Mouse (Mus musculus): ENCODE measurements around the gene Celf5.

The Celf5 gene

DNA sequence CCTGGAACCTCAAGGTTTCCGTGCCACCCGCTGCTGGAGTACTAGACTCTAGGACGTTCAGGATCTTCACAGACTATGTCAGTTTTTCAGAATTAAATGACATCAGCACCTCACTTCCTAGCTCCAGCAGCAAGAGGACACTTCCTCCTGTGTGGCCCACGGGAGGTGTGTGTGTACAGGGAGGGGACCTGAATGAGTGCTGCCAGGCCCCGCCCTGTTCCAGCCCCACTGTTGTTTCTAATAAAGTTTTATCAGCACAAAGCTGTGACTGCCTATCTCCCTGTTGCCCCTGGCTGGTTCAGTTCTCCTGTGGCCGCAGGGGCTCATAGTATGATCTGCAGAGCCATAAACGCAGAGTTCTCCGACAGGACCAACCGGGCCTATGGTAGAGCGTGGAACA lies 8.0 kb downstream of the Celf5 start:
- no peak for DNase-seq (ENCODE audit: low spot score in 2 of 2)

GRCm38 (mm10) chr10:81473003-81473451 lies 9.5 kb downstream of the Celf5 start:
- DNase-seq (ENCODE audit: low spot score in 2 of 2) = no peak

DNA sequence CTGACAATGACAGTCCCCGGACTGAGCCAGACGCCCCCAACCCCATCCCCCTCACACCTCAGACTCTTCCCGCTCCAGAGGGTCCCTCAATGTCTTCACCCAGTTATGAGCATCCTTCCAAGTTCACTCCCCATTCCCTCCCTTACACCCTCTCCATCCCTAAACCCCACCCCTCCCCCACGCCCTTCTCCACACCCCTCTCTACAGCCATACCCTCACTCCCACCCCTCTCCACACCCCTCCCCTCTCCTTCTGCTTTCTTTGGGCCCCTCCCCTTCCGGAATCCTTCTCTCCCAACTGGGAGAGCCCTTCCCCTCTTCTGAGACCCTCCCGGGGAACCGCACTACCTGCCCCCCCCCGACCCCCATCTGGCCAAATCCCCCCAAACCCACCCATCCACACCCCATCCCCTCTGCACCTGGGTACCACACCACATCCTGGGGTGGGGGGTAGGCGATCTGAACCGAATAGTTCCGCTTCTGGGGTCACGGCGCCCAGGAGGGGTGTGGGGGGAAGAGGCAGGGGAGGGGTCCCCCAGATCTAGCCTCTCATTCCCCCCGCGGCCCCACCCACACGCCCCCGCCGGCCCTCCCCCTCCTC lies 10.0 kb downstream of the Celf5 start:
- no peak for DNase-seq (ENCODE audit: low spot score in 2 of 2)

DNA sequence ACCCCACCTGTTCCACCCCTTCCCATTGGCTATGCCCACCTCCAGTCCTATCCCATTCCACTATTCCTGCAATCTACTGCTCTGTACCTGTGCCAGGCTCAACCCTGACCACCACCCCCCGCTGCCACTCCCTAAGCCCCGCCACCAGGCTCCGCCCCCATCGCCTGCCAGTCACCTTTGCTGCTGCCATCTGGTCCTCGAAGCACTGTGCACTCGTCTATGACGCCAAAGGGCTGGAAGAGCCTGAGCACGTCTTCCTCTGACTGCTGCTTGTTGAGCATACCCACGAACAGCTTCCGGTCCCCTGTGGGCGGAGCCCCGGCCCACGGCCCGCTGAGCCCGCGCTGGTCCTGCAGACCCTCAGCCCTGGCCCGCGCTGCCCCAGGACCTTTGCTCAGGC lies 12.1 kb downstream of the Celf5 start:
- DNase-seq (ENCODE audit: low spot score in 2 of 2) = peak in 1 of 2 experiments; percentile 61

- no peak for DNase-seq (ENCODE audit: low spot score in 2 of 2)
Measured at GRCm38 (mm10) chr10:81469253-81469652, 13.3 kb downstream of the Celf5 start.

GRCm38 (mm10) chr10:81467670-81468235 lies 14.8 kb downstream of the Celf5 start:
- DNase-seq (ENCODE audit: low spot score in 2 of 2) = no peak

GRCm38 (mm10) chr10:81466881-81467280 lies 15.6 kb downstream of the Celf5 start:
- DNase-seq (ENCODE audit: low spot score in 2 of 2) = peak in 1 of 2 experiments; percentile 17

GRCm38 (mm10) chr10:81466066-81466465 lies 16.4 kb downstream of the Celf5 start:
- DNase-seq (ENCODE audit: low spot score in 2 of 2) = peak in 1 of 2 experiments; percentile 17

DNA sequence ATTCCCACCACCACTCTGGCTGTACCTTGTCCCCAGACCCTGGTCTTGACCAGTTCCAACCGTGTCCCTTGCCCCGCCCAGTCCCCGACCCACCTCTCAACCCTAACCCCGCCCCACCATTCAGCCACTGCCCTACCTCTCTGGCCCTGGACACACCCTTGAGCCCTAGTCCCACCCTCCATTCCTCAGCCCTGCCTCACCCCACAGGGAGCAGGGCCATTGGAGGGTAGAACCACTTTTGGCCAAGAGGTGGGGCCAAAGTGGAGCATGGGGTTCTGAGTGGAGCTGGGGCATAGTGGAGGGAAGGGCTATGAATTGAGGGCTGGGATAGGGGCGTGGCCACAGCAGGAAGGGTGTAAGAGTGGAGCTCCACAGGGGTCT lies 17.3 kb downstream of the Celf5 start:
- DNase-seq (ENCODE audit: low spot score in 2 of 2) = peak in 1 of 2 experiments; percentile 24

GRCm38 (mm10) chr10:81464405-81465264 lies 17.9 kb downstream of the Celf5 start:
- DNase-seq (ENCODE audit: low spot score in 2 of 2) = peak in 1 of 2 experiments; percentile 70

GRCm38 (mm10) chr10:81463531-81463930 lies 19.0 kb downstream of the Celf5 start:
- DNase-seq (ENCODE audit: low spot score in 2 of 2) = no peak

GRCm38 (mm10) chr10:81462917-81463316 lies 19.6 kb downstream of the Celf5 start:
- no peak for DNase-seq (ENCODE audit: low spot score in 2 of 2)

DNA sequence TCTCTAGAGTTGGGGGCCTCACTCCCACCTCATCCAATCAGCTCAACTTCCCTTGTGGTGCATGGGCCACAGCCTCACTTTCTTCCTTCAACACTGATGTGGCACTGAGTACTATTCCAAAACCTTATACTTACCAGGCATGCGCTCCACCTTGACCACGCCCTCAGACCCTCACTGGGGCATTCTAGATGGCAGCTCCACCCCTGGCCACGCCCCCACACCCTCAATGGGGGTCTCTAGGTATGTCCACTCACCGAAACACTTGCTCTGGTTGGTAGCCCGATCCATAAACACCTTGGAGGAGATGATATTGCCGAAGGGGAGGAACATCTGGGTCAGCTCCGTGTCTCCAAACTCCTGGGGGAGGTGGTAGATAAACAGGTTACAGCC lies 20.1 kb downstream of the Celf5 start:
- DNase-seq (ENCODE audit: low spot score in 2 of 2) = peak in 1 of 2 experiments; percentile 29

DNA sequence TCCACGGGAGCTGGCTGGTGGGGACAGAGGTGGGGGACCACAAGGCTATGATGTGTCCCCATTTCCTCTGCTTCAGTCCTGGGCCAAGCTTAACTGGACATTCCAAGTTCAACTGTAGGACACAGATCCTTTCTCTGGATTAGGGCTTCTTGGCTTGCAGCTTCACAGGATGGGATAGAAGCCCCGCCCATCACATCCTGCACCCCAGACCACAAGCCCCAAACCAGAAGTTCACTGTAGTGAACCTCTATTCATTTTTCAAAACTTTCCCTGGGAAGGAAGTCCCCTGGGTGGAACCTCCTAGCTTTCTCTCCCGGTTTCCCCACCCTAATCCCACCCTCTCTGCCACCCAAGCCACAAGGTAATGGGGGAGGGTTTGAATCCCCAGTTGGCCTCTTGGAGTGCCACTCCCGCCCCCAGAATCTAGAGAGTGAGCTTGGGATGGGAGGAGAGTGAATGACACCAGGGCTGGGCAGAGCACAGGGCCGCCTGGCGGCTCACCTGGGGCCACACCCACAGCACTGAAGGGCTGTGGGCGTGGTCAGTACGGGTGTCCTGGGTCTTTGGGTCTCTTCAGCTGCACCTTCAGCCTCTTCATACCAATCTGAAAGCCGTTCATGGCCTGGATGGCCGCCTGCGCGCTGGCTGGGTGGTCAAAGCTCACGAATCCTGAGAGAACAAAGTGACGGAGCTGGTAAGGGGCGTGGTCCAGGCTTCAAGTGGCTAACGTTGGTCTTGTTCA lies 20.7 kb downstream of the Celf5 start:
- peak in 1 of 2 experiments; percentile 15 for DNase-seq (ENCODE audit: low spot score in 2 of 2)

GRCm38 (mm10) chr10:81460951-81461350 lies 21.6 kb downstream of the Celf5 start:
- no peak for DNase-seq (ENCODE audit: low spot score in 2 of 2)

GRCm38 (mm10) chr10:81460471-81460870 lies 22.0 kb downstream of the Celf5 start:
- no peak for DNase-seq (ENCODE audit: low spot score in 2 of 2)

DNA sequence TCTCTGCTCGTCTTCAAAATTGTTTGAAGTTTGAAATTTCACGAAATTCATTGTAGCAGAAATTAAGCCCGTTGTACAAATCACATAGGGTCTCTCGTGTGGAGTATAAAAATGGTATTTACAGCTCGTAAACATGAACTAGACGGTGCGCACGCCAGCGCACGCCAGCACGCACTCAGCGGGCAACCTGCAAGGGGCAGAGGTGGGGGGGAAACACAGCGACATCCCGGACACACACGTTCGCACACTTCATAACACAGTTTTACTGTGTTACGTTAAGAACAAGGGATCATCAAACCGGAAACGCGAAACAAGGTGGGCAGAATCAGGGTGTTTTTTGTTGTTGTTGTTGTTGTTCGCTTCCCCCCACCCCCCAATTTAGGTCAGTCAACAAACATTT lies 23.1 kb downstream of the Celf5 start:
- DNase-seq (ENCODE audit: low spot score in 2 of 2) = no peak

GRCm38 (mm10) chr10:81458267-81458666 lies 24.2 kb downstream of the Celf5 start:
- no peak for DNase-seq (ENCODE audit: low spot score in 2 of 2)

DNA sequence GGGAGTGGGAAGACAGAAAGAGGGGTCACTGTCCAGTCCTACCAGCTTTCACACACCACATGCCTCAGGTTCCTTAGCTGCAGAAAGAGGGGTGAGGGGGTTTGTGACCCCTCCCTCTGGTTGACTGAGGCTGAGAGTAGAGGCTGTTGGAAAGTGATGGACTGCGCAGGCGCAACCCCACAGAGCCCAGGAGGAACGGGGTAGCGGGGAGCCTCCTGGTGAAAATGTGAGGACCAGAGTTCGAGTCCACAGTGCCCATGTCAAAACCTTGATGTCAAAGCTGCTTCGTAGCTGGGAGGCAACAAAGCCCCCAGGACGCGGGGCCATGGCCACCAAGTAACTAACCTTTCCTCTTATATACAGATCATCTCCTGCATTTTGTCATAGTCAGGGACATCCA lies 24.9 kb downstream of the Celf5 start:
- no peak for DNase-seq (ENCODE audit: low spot score in 2 of 2)

- no peak for DNase-seq (ENCODE audit: low spot score in 2 of 2)
Measured at GRCm38 (mm10) chr10:81456983-81457563, 25.4 kb downstream of the Celf5 start.

DNA sequence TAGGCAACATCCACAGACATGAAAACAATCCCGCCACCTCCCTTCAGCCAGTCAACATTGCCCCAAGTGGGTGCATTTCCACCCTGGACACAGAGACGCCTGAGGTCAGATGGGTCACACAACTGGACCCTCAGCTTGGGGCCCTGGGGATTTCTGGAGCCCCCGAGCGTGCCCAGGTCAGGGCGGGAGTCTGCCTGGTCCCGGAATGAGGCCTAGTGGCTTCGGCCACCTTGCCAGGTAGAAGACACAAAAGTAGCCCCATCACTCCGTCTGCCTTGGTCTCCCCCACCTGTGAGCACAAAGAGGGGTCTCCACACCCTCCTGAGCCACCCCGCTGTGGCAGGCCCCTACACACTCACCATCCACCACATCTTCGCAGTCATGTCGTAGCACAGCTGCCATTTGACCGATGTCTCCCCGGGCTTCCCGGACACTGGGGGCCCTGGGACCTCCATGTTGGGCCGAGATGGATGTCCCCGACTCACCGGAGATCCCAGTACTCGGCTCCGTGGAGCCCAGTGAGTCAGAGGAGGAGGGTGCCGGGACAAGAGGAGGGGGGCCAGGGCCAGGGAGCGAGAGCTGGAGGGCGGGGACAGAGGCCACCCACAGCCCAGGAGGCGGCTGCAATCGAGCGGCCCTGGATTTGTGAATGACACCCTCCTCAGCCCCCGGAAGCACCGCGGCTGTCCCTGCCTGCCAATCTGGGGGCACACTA lies 27.2 kb downstream of the Celf5 start, which contains the start of gene Nfic:
TSS of gene Nfic (minus strand) at position 455 of the 715 bp plus-strand sequence.
- DNase-seq (ENCODE audit: low spot score in 2 of 2) = no peak

Data from spleen, postnatal 10 days (tissue).